7 mouse cellular contexts compared by ENCODE assay signal in genomic region chr1:97660687-97661405, GRCm38 (mm10). TPM values are rescaled to one million over a fixed set of nuclear protein-coding genes. Genes with fewer than 3 reads are reported as not detected.
A peak's percentile ranks its signal among the peaks of the same experiment; 100 is the strongest.
DNase-seq lines count a peak whose midpoint lies in the region; ATAC-seq and TF ChIP-seq lines count a peak whose summit lies in the region.

No protein-coding gene starts in this region.

- H3K36me3 ChIP-seq in midbrain, embryonic 10.5 days = no peaks in the 10 kb centered on the region
- no peaks in the 10 kb centered on the region for H3K36me3 ChIP-seq in small intestine, adult 2 months (ENCODE audit: control insufficient read depth, insufficient read depth, low read length)

- peak overlapping the region; percentile 99 for H3K27ac ChIP-seq in cortical plate, adult 2 months (ENCODE audit: insufficient read depth, low read length)
- peak overlapping the region; percentile 98 for H3K27ac ChIP-seq in midbrain, embryonic 10.5 days (replicated peaks)
- peak overlapping the region; percentile 97 for H3K27ac ChIP-seq in small intestine, adult 2 months (ENCODE audit: insufficient read depth, low read depth, low read length)

- peaks cover 14% of the 10 kb centered on the region for H3K27me3 ChIP-seq in midbrain, embryonic 10.5 days (ENCODE audit: low read depth, poor library complexity, severe bottlenecking)
- H3K27me3 ChIP-seq in small intestine, adult 2 months (ENCODE audit: control insufficient read depth, insufficient read depth, low read length) = no peaks in the 10 kb centered on the region; the same call in 1 of the 2 replicates

- peak; percentile 79 to 93 for DNase-seq in adrenal gland, adult (ENCODE audit: inconsistent age in 2 of 2, low spot score in 1 of 2)
- peak; percentile 70 for DNase-seq in gastrocnemius, postnatal 10 days
- peak; percentile 80 to 81 for DNase-seq in left cerebral cortex, postnatal 36 days (ENCODE audit: low spot score in 2 of 2)
- peak; percentile 75 for DNase-seq in midbrain, embryonic 10.5 days (ENCODE audit: low spot score)

- no peak for TF ChIP-seq CTCF in cortical plate, adult 2 months (IDR thresholded peaks at IDR 0.05; ENCODE audit: extremely low read depth, insufficient read depth, low read length)
- peak; percentile 22; the same call in 1 of the 2 replicates for TF ChIP-seq CTCF in small intestine, adult 2 months (IDR thresholded peaks at IDR 0.05; ENCODE audit: extremely low read depth, insufficient read length, insufficient replicate concordance, low read depth, low read length)

- peak; percentile 46 for ATAC-seq in inflammation-experienced regulatory T-cells, adult 6 months

- H3K4me3 ChIP-seq in cortical plate, adult 2 months (ENCODE audit: insufficient read depth, low read length) = peak overlapping the region; percentile 96
- H3K4me3 ChIP-seq in midbrain, embryonic 10.5 days = peak overlapping the region; percentile 93
- peak overlapping the region; percentile 99 for H3K4me3 ChIP-seq in small intestine, adult 2 months (ENCODE audit: low read depth, low read length)

- H3K4me1 ChIP-seq in cortical plate, adult 2 months (ENCODE audit: control insufficient read depth, insufficient read depth, low read length) = peaks cover 6% of the 10 kb centered on the region; the same call in 1 of the 2 replicates
- H3K4me1 ChIP-seq in midbrain, embryonic 10.5 days = peaks cover 48% of the 10 kb centered on the region
- peaks cover 8% of the 10 kb centered on the region; the same call in 1 of the 2 replicates for H3K4me1 ChIP-seq in small intestine, adult 2 months (ENCODE audit: control insufficient read depth, insufficient read depth, insufficient read length, low read length)

- WGBS in midbrain, embryonic 10.5 days = under 1% methylated on average over 92 of the region's 93 CpGs
- under 1% methylated on average over 92 of the region's 93 CpGs for WGBS in small intestine, adult 2 months

- 0 out of 2 replicates have a peak, but pooled peaks have one; percentile 31 for TF ChIP-seq POLR2A in cortical plate, adult 2 months (IDR thresholded peaks at IDR 0.05; ENCODE audit: extremely low read depth, insufficient read depth, low read length)
- no peak; the same call in 1 of the 2 replicates for TF ChIP-seq POLR2A in small intestine, adult 2 months (IDR thresholded peaks at IDR 0.05; ENCODE audit: low read depth, low read length)

- H3K9me3 ChIP-seq in midbrain, embryonic 10.5 days (replicated peaks) = no peaks in the 10 kb centered on the region

- intact Hi-C loops in left cerebral cortex, postnatal 36 days (cut with DNase I) = loop anchor here (1.0 kb wide), 1 partner anchor 108 kb away; no protein-coding TSS in a partner anchor

RNA-seq across cellular contexts. Expression of gene D1Ertd622e, which starts 1.0 kb away (rescaled TPM):
- 68.8 and 71.2 TPM in 2 replicates for polyA plus RNA-seq in cortical plate, adult 2 months (2012; rRNA removed)
- 10 to 100 TPM; 32.3 to 38.3 TPM for total RNA-seq in gastrocnemius, postnatal 10 days (2021)
- polyA plus RNA-seq in inflammation-experienced regulatory T-cells, adult 6 months (2017; shearing (Covaris generic)) = 10 to 100 TPM in 2 of 3 experiments, 1 to 10 TPM in 1; 8.5 to 29.3 (median 10.3) TPM
- 10 to 100 TPM; 76.9 to 86.9 TPM for total RNA-seq in left cerebral cortex, postnatal 36 days (2021)
- polyA plus RNA-seq in midbrain, embryonic 10.5 days (2016; fragmentation: Nextera tagmentation; extraction: Ambion mirVana) = 39.0 and 39.8 TPM in 2 replicates
- polyA plus RNA-seq in small intestine, adult 2 months (2012; rRNA removed) = 24.9 and 49.4 TPM in 2 replicates

Comparison
In these comparisons a context has a peak if more than half of its experiments do, and no peak if none do; other contexts are left out.
1. Peak in every context shown above with its lines: DNase-seq, ATAC-seq, H3K4me3 ChIP-seq and H3K27ac ChIP-seq.